Mouse (Mus musculus) liver, embryonic 13.5 days (tissue): ENCODE data around the gene Cfap70. TPM values are rescaled to one million over a fixed set of nuclear protein-coding genes. Genes with fewer than 3 reads are reported as not detected.

ENCODE experiments used
- ATAC-seq: fragments of 200-750 bp; cut with Nextera tagmentation; 2 replicates; pipeline ENCODE4 v1.8.0; 2017; ENCODE audit warnings: low read depth, mild to moderate bottlenecking, moderate number of reproducible peaks, moderate library complexity
- DNase-seq: peaks from one replicate; pipeline ENCODE4 v3.0.0; 2022
- H3K27ac ChIP-seq: fragments of 300-500 bp; sonication (generic); 2 replicates; pipeline ENCODE4 v1.5.1; 2015; ENCODE audit warnings: moderate library complexity, mild to moderate bottlenecking, inconsistent platforms
- H3K27me3 ChIP-seq: fragments of 300-500 bp; sonication (generic); 2 replicates; pipeline ENCODE4 v1.6.1; 2015; ENCODE audit warnings: mild to moderate bottlenecking, inconsistent platforms
- H3K36me3 ChIP-seq: fragments of 300-500 bp; sonication (generic); 2 replicates; pipeline ENCODE4 v1.6.1; 2015; ENCODE audit warnings: mild to moderate bottlenecking, inconsistent platforms
- H3K4me1 ChIP-seq: fragments of 300-500 bp; sonication (generic); replicated peaks from 2 replicates; pipeline ENCODE4 v1.6.1; 2015; ENCODE audit warnings: inconsistent platforms
- H3K4me2 ChIP-seq: fragments of 300-500 bp; sonication (generic); 2 replicates; pipeline ENCODE4 v1.6.1; 2015; ENCODE audit warnings: inconsistent platforms, mild to moderate bottlenecking, moderate library complexity
- H3K4me3 ChIP-seq: fragments of 300-500 bp; sonication (generic); replicated peaks from 2 replicates; pipeline ENCODE4 v1.5.1; 2015; ENCODE audit warnings: mild to moderate bottlenecking, inconsistent platforms
- H3K9ac ChIP-seq: fragments of 300-500 bp; sonication (generic); 2 replicates; pipeline ENCODE4 v1.6.1; 2015; ENCODE audit warnings: mild to moderate bottlenecking, inconsistent platforms
- H3K9me3 ChIP-seq: fragments of 300-500 bp; sonication (generic); replicated peaks from 2 replicates; pipeline ENCODE4 v1.6.1; 2016; ENCODE audit warnings: inconsistent platforms
- WGBS: fragments of 180-500 bp; shearing (Covaris S2); methylation state at CpG from one replicate; pipeline ENCODE4 v1.1.7; 2015; ENCODE audit not compliant: insufficient replicate concordance; 5-methylcytosine and 5-hydroxymethylcytosine counted together
- polyA plus RNA-seq: library from polyadenylated mRNA; unstranded; fragments of >200 nt; fragmentation: Nextera tagmentation; extraction: Ambion mirVana; gene quantifications from 2 replicates; pipeline ENCODE4 v1.2.1, GENCODE M21; 2015

Gene Cfap70
- polyA plus RNA-seq, 1 experiment from 2014 or later: not detected

GRCm38 (mm10) chr14:20378313-20379061, 73.5 kb downstream of the Cfap70 start:
- no peak overlapping the region for H3K4me2 ChIP-seq
- peaks cover 41% of the 10 kb centered on the region for H3K36me3 ChIP-seq
- H3K27me3 ChIP-seq: no peaks in the 10 kb centered on the region
- no peak overlapping the region for H3K4me3 ChIP-seq
- no peak overlapping the region for H3K27ac ChIP-seq
- WGBS: 26% methylated on average over 13 of the region's 13 CpGs
- H3K4me1 ChIP-seq: peaks cover 21% of the 10 kb centered on the region
- DNase-seq: peak; percentile 47
- no peaks in the 10 kb centered on the region for H3K9me3 ChIP-seq
- H3K9ac ChIP-seq: no peak overlapping the region
- peak; percentile 72 for ATAC-seq

- Histone ChIP-seq H3K9ac (no peak overlapping the region), H3K4me1 (peaks cover 21% of the 10 kb centered on the region), H3K36me3 (peaks cover 39% of the 10 kb centered on the region), H3K27me3 (no peaks in the 10 kb centered on the region), H3K4me3 (no peak overlapping the region), H3K4me2 (no peak overlapping the region), H3K27ac (no peak overlapping the region), H3K9me3 (no peaks in the 10 kb centered on the region)
- 57% methylated on average over 4 of the region's 4 CpGs for WGBS
- DNase-seq (no peak), ATAC-seq (peak; percentile 47)
Measured at GRCm38 (mm10) chr14:20377112-20377521, 74.9 kb downstream of the Cfap70 start.

GRCm38 (mm10) chr14:20371854-20372253, 80.2 kb downstream of the Cfap70 start:
- no peak overlapping the region for H3K27ac ChIP-seq
- no peak overlapping the region for H3K4me3 ChIP-seq
- H3K9ac ChIP-seq: no peak overlapping the region
- 69% methylated on average over 1 of the region's 1 CpGs for WGBS
- ATAC-seq (no peak), DNase-seq (no peak)
- peaks cover 27% of the 10 kb centered on the region for H3K36me3 ChIP-seq
- 0 out of 2 replicates have a peak, but pooled peaks cover 3% of the 10 kb centered on the region for H3K4me1 ChIP-seq
- H3K9me3 ChIP-seq: no peaks in the 10 kb centered on the region
- no peak overlapping the region for H3K4me2 ChIP-seq
- no peaks in the 10 kb centered on the region for H3K27me3 ChIP-seq

GRCm38 (mm10) chr14:20370798-20371197, 81.2 kb downstream of the Cfap70 start:
- H3K4me2 ChIP-seq: no peak overlapping the region
- H3K9me3 ChIP-seq: no peaks in the 10 kb centered on the region
- DNase-seq (no peak), ATAC-seq (no peak)
- H3K9ac ChIP-seq: no peak overlapping the region
- H3K27me3 ChIP-seq: no peaks in the 10 kb centered on the region
- 65% methylated on average over 7 of the region's 7 CpGs for WGBS
- no peak overlapping the region for H3K4me3 ChIP-seq
- no peak overlapping the region for H3K27ac ChIP-seq
- peaks cover 27% of the 10 kb centered on the region for H3K36me3 ChIP-seq
- H3K4me1 ChIP-seq: 0 out of 2 replicates have a peak, but pooled peaks cover 3% of the 10 kb centered on the region

GRCm38 (mm10) chr14:20368271-20368670, 83.8 kb downstream of the Cfap70 start:
- DNase-seq: no peak
- 83% methylated on average over 3 of the region's 3 CpGs for WGBS

GRCm38 (mm10) chr14:20363230-20363629, 88.8 kb downstream of the Cfap70 start:
- Histone ChIP-seq H3K4me1 (no peaks in the 10 kb centered on the region), H3K9me3 (no peaks in the 10 kb centered on the region), H3K27ac (no peak overlapping the region), H3K4me3 (no peak overlapping the region), H3K4me2 (no peak overlapping the region), H3K36me3 (peaks cover 55% of the 10 kb centered on the region), H3K9ac (no peak overlapping the region), H3K27me3 (no peaks in the 10 kb centered on the region)
- ATAC-seq: no peak
- DNase-seq: no peak
- WGBS: 81% methylated on average over 4 of the region's 4 CpGs

More at GRCm38 (mm10) chr14:20368271-20368670, 83.8 kb downstream of the Cfap70 start:
- Histone ChIP-seq H3K4me3 (no peak overlapping the region), H3K4me1 (0 out of 2 replicates have a peak, but pooled peaks cover 3% of the 10 kb centered on the region), H3K27ac (no peak overlapping the region), H3K4me2 (no peak overlapping the region), H3K9me3 (no peaks in the 10 kb centered on the region), H3K27me3 (no peaks in the 10 kb centered on the region), H3K36me3 (peaks cover 33% of the 10 kb centered on the region), H3K9ac (no peak overlapping the region)
- no peak for ATAC-seq

GRCm38 (mm10) chr14:20347991-20348541, 104.0 kb downstream of the Cfap70 start, which contains the start of the genes Ecd and Fam149b:
Ecd (minus strand) TSS chr14:20348121.
Fam149b (plus strand) TSS chr14:20348162.
- ATAC-seq: peak; percentile 98
- Histone ChIP-seq H3K4me1 (peaks cover 34% of the 10 kb centered on the region), H3K9ac (peak within 1 kb of the TSS; percentile 90), H3K27ac (peak within 1 kb of the TSS; percentile 90), H3K4me3 (peak within 1 kb of the TSS; percentile 82), H3K27me3 (no peaks in the 10 kb centered on the region), H3K4me2 (peak within 1 kb of the TSS; percentile 74), H3K9me3 (no peaks in the 10 kb centered on the region), H3K36me3 (peaks cover 28% of the 10 kb centered on the region)
- DNase-seq: peak; percentile 89
- under 1% methylated on average over 42 of the region's 42 CpGs for WGBS

GRCm38 (mm10) chr14:20347441-20347990, 104.5 kb downstream of the Cfap70 start:
- 2% methylated on average over 15 of the region's 15 CpGs for WGBS
- H3K4me1 ChIP-seq: peaks cover 34% of the 10 kb centered on the region
- H3K36me3 ChIP-seq: peaks cover 27% of the 10 kb centered on the region
- peak overlapping the region; percentile 82 for H3K4me3 ChIP-seq
- no peaks in the 10 kb centered on the region for H3K27me3 ChIP-seq
- peak overlapping the region; percentile 78 for H3K27ac ChIP-seq
- H3K9me3 ChIP-seq: no peaks in the 10 kb centered on the region
- DNase-seq (no peak), ATAC-seq (peak; percentile 61)
- H3K9ac ChIP-seq: peak overlapping the region; percentile 90
- H3K4me2 ChIP-seq: peak overlapping the region; percentile 74

GRCm38 (mm10) chr14:20345885-20346284, 106.1 kb downstream of the Cfap70 start:
- Histone ChIP-seq H3K4me3 (no peak overlapping the region), H3K27ac (no peak overlapping the region), H3K9me3 (no peaks in the 10 kb centered on the region), H3K9ac (no peak overlapping the region), H3K27me3 (no peaks in the 10 kb centered on the region), H3K4me2 (peak overlapping the region; percentile 74; the same call in 1 of the 2 replicates), H3K36me3 (peaks cover 43% of the 10 kb centered on the region), H3K4me1 (peaks cover 40% of the 10 kb centered on the region)
- 86% methylated on average over 9 of the region's 9 CpGs for WGBS
- ATAC-seq (no peak), DNase-seq (no peak)
